Mouse (Mus musculus): ENCODE measurements around the gene Trpm5. TPM values are rescaled to one million over a fixed set of nuclear protein-coding genes. Genes with fewer than 3 reads are reported as not detected.

The Trpm5 gene
- total and polyA plus RNA-seq, 3 experiments: 1.7 to 1.9 TPM; not detected in 1

DNA sequence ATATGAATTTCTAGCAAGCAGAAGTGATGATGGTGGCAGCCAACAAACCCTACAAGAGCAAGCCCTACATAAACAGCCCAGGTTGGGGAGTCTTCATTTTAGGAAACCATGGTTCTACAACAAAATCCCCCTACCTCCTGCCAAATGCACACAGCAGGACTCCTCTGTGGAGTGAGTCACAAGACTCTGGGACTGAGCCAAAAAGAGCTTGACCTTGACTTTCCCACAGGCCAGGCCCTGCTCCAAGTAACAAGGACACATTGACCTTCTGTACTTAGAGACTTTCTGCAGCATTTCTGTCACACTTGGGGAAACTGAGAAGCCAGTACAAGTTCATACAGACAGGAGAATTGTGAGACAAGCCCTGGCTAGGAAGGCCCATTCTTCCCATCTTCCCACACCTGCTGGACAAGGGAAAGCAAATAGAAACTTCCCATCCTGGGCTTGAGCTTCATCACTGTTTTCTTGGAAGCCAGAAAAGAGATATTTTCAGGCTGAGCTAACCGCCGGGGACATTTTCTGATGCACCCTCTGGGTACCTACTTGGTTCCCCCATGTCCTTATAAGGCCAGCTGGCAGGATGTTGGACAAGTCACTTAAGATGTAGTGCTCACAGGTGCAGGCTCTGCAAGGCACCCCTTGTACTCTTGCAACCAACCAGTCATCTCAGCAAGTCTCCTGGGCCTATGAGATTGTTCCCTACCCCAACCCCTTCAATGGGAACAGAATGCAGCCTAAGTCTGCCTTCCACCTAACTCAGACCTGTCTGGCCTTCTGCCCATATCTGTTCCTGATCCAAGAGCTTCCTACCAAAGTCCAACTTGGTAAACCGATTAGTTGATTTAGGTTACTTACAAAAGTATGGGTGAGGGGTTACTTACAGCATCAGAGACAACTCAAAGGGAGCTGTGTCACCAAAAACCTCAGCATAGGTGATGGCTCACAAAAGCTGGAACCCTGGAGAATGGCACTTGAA, 44.3 kb downstream of the Trpm5 start:
- Histone ChIP-seq H3K36me3 (ENCODE audit: control insufficient read depth in 1 of 2, insufficient read depth in 2 of 2, low read length in 2 of 2) (peaks cover 0 to 25% of the 10 kb centered on the region in 2 experiments; a peak in 2 of 4 replicates), H3K79me2 (ENCODE audit: control insufficient read depth, insufficient read depth, low read length, poor library complexity) (peaks cover 21% of the 10 kb centered on the region), H3K4me1 (ENCODE audit: control insufficient read depth in 1 of 2, insufficient read depth in 2 of 2, low read length in 2 of 2) (peaks cover 11 to 31% of the 10 kb centered on the region in 2 experiments), H3K27me3 (ENCODE audit: control insufficient read depth in 1 of 2, insufficient read depth in 2 of 2, low read length in 2 of 2) (no peaks in the 10 kb centered on the region), H3K9me3 (replicated peaks; ENCODE audit: insufficient read depth, low read length) (no peaks in the 10 kb centered on the region), H3K9ac (ENCODE audit: control insufficient read depth, low read depth, low read length, poor library complexity, severe bottlenecking) (no peak overlapping the region), H3K27ac (ENCODE audit: control insufficient read depth, low read depth, low read length) (no peak overlapping the region), H3K4me3 (ENCODE audit: control insufficient read depth in 1 of 2, insufficient read depth in 1 of 2, low read depth in 2 of 2, low read length in 2 of 2) (no peak overlapping the region)
- TF ChIP-seq NRF1 (IDR thresholded peaks at IDR 0.05; ENCODE audit: insufficient read depth, low read depth, low read length, poor library complexity, severe bottlenecking) (no peak), RCOR1 (IDR thresholded peaks at IDR 0.05; ENCODE audit: low read depth, low read length) (no peak), GABPA (IDR thresholded peaks at IDR 0.05; ENCODE audit: low read depth, low read length) (no peak), JUND (IDR thresholded peaks at IDR 0.05; ENCODE audit: low read depth, low read length) (no peak), TAL1 (IDR thresholded peaks at IDR 0.05; ENCODE audit: low read length) (no peak), ELF1 (IDR thresholded peaks at IDR 0.05; ENCODE audit: low read depth, low read length) (no peak)
- DNase-seq (ENCODE audit: low read depth, low spot score): no peak

DNA sequence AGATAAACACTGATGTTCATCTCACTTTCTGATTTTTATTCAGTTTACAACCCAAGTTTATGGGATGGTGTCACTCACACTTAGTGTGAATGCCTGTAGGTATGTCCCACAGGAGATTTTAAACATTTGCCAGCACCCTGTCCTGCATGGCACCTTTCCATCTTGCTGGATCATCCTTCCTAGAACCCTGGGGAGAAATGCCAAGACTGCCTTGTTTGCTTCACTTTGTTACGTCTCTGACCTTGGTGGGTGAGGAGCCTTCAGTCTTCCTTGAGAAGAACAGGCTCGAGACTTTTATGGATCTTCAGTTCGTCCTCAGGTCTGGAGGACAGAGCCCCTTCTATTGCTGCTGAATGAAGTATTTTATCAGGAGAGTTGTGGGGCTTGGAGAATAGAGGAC, 45.1 kb downstream of the Trpm5 start:
- H3K79me2 ChIP-seq (ENCODE audit: control insufficient read depth, insufficient read depth, low read length, poor library complexity): peaks cover 14% of the 10 kb centered on the region
- H3K4me3 ChIP-seq (ENCODE audit: control insufficient read depth in 1 of 2, insufficient read depth in 1 of 2, low read depth in 2 of 2, low read length in 2 of 2): no peak overlapping the region
- H3K27ac ChIP-seq (ENCODE audit: control insufficient read depth, low read depth, low read length): no peak overlapping the region
- DNase-seq (ENCODE audit: low read depth, low spot score): no peak
- peaks cover 0 to 17% of the 10 kb centered on the region in 2 experiments; a peak in 2 of 4 replicates for H3K36me3 ChIP-seq (ENCODE audit: control insufficient read depth in 1 of 2, insufficient read depth in 2 of 2, low read length in 2 of 2)
- no peaks in the 10 kb centered on the region for H3K27me3 ChIP-seq (ENCODE audit: control insufficient read depth in 1 of 2, insufficient read depth in 2 of 2, low read length in 2 of 2)
- H3K4me1 ChIP-seq (ENCODE audit: control insufficient read depth in 1 of 2, insufficient read depth in 2 of 2, low read length in 2 of 2): peaks cover 7 to 23% of the 10 kb centered on the region in 2 experiments
- TF ChIP-seq CHD2 (IDR thresholded peaks at IDR 0.05; ENCODE audit: low read length): no peak
- no peak for TF ChIP-seq ETS1 (IDR thresholded peaks at IDR 0.05; ENCODE audit: low read depth, low read length)
- TF ChIP-seq POLR2AphosphoS5 (IDR thresholded peaks at IDR 0.05; ENCODE audit: borderline replicate concordance, low read depth, low read length): no peak
- no peak for TF ChIP-seq MAX (IDR thresholded peaks at IDR 0.05; ENCODE audit: low read length)
- no peak for TF ChIP-seq MYC (IDR thresholded peaks at IDR 0.05; ENCODE audit: low read depth, low read length)
- no peak for TF ChIP-seq EP300 (IDR thresholded peaks at IDR 0.05; ENCODE audit: low read depth in 1 of 2, low read length in 2 of 2)
- TF ChIP-seq CHD1 (IDR thresholded peaks at IDR 0.05; ENCODE audit: low read depth, low read length): no peak
- no peak overlapping the region for H3K9ac ChIP-seq (ENCODE audit: control insufficient read depth, low read depth, low read length, poor library complexity, severe bottlenecking)
- H3K9me3 ChIP-seq (replicated peaks; ENCODE audit: insufficient read depth, low read length): no peaks in the 10 kb centered on the region

All from MEL (cell line).